Mouse (Mus musculus) embryonic fibroblast, embryonic 13.5 days (primary cell): ENCODE data around the gene Ceacam5. TPM values are rescaled to one million over a fixed set of nuclear protein-coding genes. Genes with fewer than 3 reads are reported as not detected.

Source experiments
- H3K27ac ChIP-seq: 2 replicates; pipeline ENCODE4 v1.5.1; 2012; ENCODE audit warnings: low read length, control low read depth, inconsistent platforms; ENCODE audit not compliant: insufficient read depth
- H3K4me1 ChIP-seq: 2 replicates; pipeline ENCODE4 v1.6.1; 2011; ENCODE audit warnings: low read length; ENCODE audit not compliant: control insufficient read depth, insufficient read depth
- H3K4me3 ChIP-seq: 2 replicates; pipeline ENCODE4 v1.5.1; 2011; ENCODE audit warnings: mild to moderate bottlenecking, control low read depth, low read length; ENCODE audit not compliant: insufficient read depth
- CTCF ChIP-seq: IDR thresholded peaks from 2 replicates; pipeline ENCODE4 v1.5.1; 2011; ENCODE audit warnings: mild to moderate bottlenecking, control low read depth, low read length, moderate library complexity, borderline replicate concordance; ENCODE audit not compliant: insufficient read depth
- POLR2A ChIP-seq: IDR thresholded peaks from 2 replicates; pipeline ENCODE4 v1.6.1; 2011; ENCODE audit warnings: low read depth, mild to moderate bottlenecking, control low read depth, low read length, moderate library complexity
- polyA plus RNA-seq: library from polyadenylated mRNA; stranded (reverse); fragments of >200 nt; gene quantifications from 2 replicates; pipeline ENCODE4 v1.2.4, GENCODE M21; 2011; ENCODE audit warnings: low read depth; ENCODE audit not compliant: missing spikeins, insufficient read length

Ceacam5 gene
- polyA plus RNA-seq = not detected in 2 replicates

GRCm38 (mm10) chr7:17712938-17713337 lies at the start of gene Ceacam5:
TSS of gene Ceacam5 (plus strand) at chr7:17713238.
- TF ChIP-seq CTCF = no peak
- no peak for TF ChIP-seq POLR2A
- no peaks in the 10 kb centered on the region for H3K4me1 ChIP-seq
- no peak within 1 kb of the TSS for H3K27ac ChIP-seq
- H3K4me3 ChIP-seq = no peak within 1 kb of the TSS

Other genes starting within 250 kb of the Ceacam5 start
- gene Ceacam14, start 99.4 kb downstream of the Ceacam5 start, polyA plus RNA-seq = not detected in 2 replicates
- gene Gm5155, start 158.5 kb downstream of the Ceacam5 start, polyA plus RNA-seq = not detected in 2 replicates